Mouse (Mus musculus) embryonic stem cell, embryonic (primary cell): ENCODE measurements at regions not wholly inside any gene's neighbourhood (a gene's known extent, or its start where the extent isn't known, plus 50 kb on each side); places are given as distances from the start of the nearest gene placed in this dataset.

Experiments
- CTCF ChIA-PET, 4 experiments: fragments of 300-600 bp in 2 of 4; fragments of 350-600 bp in 2 of 4; sonication (Branson Sonifier 250); formaldehyde crosslinking; loops; one replicate each; lab custom pipeline; 2022; ENCODE audit warnings: inconsistent platforms in 2 of 4; lab: Charles Lee
- POLR2A ChIA-PET, 4 experiments: fragments of 300-600 bp in 2 of 4; fragments of 350-600 bp in 2 of 4; sonication (Branson Sonifier 250); formaldehyde crosslinking; loops; one replicate each; lab custom pipeline; 2022; ENCODE audit warnings: antibody characterized with exemption in 4 of 4, inconsistent platforms in 1 of 4; lab: Charles Lee

GRCm38 (mm10) chr1:195371131-195371530 lies 194.6 kb upstream of the Cr2 start:
- ChIA-PET POLR2A (no interaction called here), CTCF (interaction anchor here in 1 of 4 experiments (0.9 kb wide), 1 partner anchor 138 kb away, joined by 3 read pairs; no protein-coding TSS in a partner anchor)
